Mouse (Mus musculus) intestine, embryonic 16.5 days (tissue): ENCODE data around the gene Krt87. TPM values are rescaled to one million over a fixed set of nuclear protein-coding genes. Genes with fewer than 3 reads are reported as not detected.
A peak's percentile ranks its signal among the peaks of the same experiment; 100 is the strongest.

ENCODE experiments used
- ATAC-seq: fragments of 200-750 bp; cut with Nextera tagmentation; 2 replicates; pipeline ENCODE4 v1.8.0; 2017; ENCODE audit warnings: moderate TSS enrichment, moderate library complexity
- H3K27ac ChIP-seq: fragments of 300-500 bp; sonication (generic); 2 replicates; pipeline ENCODE4 v1.5.1; 2014; ENCODE audit warnings: mild to moderate bottlenecking, low read length
- H3K27me3 ChIP-seq: fragments of 300-500 bp; sonication (generic); replicated peaks from 2 replicates; pipeline ENCODE4 v1.6.1; 2014; ENCODE audit warnings: low read length, control low read depth, mixed read lengths; ENCODE audit not compliant: control insufficient read depth, insufficient read depth
- H3K36me3 ChIP-seq: fragments of 300-500 bp; sonication (generic); 2 replicates; pipeline ENCODE4 v1.6.1; 2014; ENCODE audit warnings: low read length, control low read depth; ENCODE audit not compliant: control insufficient read depth, insufficient read depth
- H3K4me1 ChIP-seq: fragments of 300-500 bp; sonication (generic); 2 replicates; pipeline ENCODE4 v1.6.1; 2014; ENCODE audit warnings: low read length, control low read depth, mixed read lengths; ENCODE audit not compliant: control insufficient read depth, insufficient read depth
- H3K4me2 ChIP-seq: fragments of 300-500 bp; sonication (generic); 2 replicates; pipeline ENCODE4 v1.6.1; 2014; ENCODE audit warnings: low read depth, low read length, control low read depth
- H3K4me3 ChIP-seq: fragments of 300-500 bp; sonication (generic); 2 replicates; pipeline ENCODE4 v1.5.1; 2014; ENCODE audit warnings: mild to moderate bottlenecking, low read length
- H3K9ac ChIP-seq: fragments of 300-500 bp; sonication (generic); 2 replicates; pipeline ENCODE4 v1.6.1; 2014; ENCODE audit warnings: low read depth, low read length
- H3K9me3 ChIP-seq: fragments of 300-500 bp; sonication (generic); 2 replicates; pipeline ENCODE4 v1.6.1; 2016; ENCODE audit warnings: low read length, control low read depth; ENCODE audit not compliant: control insufficient read depth
- WGBS: fragments of 180-500 bp; shearing (Covaris S2); extraction: QIAGEN DNeasy Blood & Tissue Kit; methylation state at CpG from one replicate; pipeline ENCODE4 v1.1.7; 2014; 5-methylcytosine and 5-hydroxymethylcytosine counted together
- polyA plus RNA-seq: library from polyadenylated mRNA; unstranded; fragments of >200 nt; fragmentation: Nextera tagmentation; extraction: Ambion mirVana; gene quantifications from 2 replicates; pipeline ENCODE4 v1.2.1, GENCODE M21; 2015

Krt87 gene
- polyA plus RNA-seq, 1 experiment from 2014 or later, result 0.48 TPM

- H3K27ac ChIP-seq, result no peak overlapping the region
These were observed 2.2 kb upstream of the Krt87 start for GRCm38 (mm10) chr15:101440837-101441236.

DNA sequence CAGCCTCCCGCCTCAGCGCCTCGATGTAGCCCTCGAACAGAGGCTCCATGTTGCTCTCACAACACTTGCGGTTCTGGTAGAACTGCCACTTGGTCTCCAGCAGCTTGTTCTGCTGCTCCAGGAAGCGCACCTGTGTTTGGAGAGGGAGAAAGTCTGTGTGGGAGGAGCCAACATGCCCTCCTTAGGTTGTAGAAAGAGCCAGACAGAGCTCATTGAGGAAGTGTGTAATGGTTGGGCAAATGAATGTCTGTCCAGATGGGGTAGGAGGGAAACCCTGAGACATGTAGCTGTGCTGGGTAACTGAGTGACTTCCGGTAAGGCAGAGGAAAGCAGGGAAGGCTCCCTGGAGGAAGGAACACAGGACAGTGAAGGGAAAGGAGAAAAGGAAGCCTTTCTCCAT is 2.0 kb downstream of the Krt87 start:
- Histone ChIP-seq H3K9me3 (no peaks in the 10 kb centered on the region), H3K36me3 (no peaks in the 10 kb centered on the region), H3K4me2 (no peak overlapping the region), H3K27ac (no peak overlapping the region), H3K9ac (no peak overlapping the region), H3K4me1 (peaks cover 5% of the 10 kb centered on the region), H3K4me3 (no peak overlapping the region), H3K27me3 (peaks cover 17% of the 10 kb centered on the region)
- 82% methylated on average over 7 of the region's 7 CpGs for WGBS
- ATAC-seq, result peak; percentile 50; the same call in 1 of the 2 replicates

More at GRCm38 (mm10) chr15:101440837-101441236, 2.2 kb upstream of the Krt87 start:
- Histone ChIP-seq H3K9me3 (no peaks in the 10 kb centered on the region), H3K4me2 (no peak overlapping the region), H3K4me3 (no peak overlapping the region), H3K9ac (no peak overlapping the region), H3K36me3 (no peaks in the 10 kb centered on the region), H3K27me3 (peaks cover 17% of the 10 kb centered on the region), H3K4me1 (peaks cover 5% of the 10 kb centered on the region)
- WGBS, result 74% methylated on average over 4 of the region's 4 CpGs
- ATAC-seq, result no peak

DNA sequence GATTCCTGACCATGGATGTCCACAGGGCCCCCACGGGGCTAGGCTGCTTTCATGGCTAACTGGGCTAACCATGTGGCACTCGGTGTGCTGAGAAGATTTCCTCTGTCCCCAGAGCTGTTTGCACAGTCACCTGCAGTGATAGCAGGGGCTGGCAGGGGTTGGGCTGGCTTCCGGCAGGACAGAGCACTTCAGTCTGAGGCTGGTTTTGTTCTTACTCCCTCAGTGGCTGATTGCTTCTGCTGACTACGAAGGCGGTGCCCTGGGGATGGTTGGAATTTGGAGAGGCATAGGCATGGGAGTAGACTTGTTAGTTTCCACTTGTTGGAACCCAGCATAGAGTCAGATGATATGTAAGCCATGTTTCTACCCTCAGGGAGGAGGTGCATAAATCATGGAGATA is 13.7 kb downstream of the Krt87 start:
- Histone ChIP-seq H3K27me3 (no peaks in the 10 kb centered on the region), H3K27ac (no peak overlapping the region), H3K9ac (no peak overlapping the region), H3K9me3 (no peaks in the 10 kb centered on the region), H3K4me3 (no peak overlapping the region), H3K36me3 (no peaks in the 10 kb centered on the region), H3K4me1 (peaks cover 4% of the 10 kb centered on the region; the same call in 1 of the 2 replicates), H3K4me2 (no peak overlapping the region)
- 19% methylated on average over 5 of the region's 5 CpGs for WGBS
- peak; percentile 63; the same call in 1 of the 2 replicates for ATAC-seq

DNA sequence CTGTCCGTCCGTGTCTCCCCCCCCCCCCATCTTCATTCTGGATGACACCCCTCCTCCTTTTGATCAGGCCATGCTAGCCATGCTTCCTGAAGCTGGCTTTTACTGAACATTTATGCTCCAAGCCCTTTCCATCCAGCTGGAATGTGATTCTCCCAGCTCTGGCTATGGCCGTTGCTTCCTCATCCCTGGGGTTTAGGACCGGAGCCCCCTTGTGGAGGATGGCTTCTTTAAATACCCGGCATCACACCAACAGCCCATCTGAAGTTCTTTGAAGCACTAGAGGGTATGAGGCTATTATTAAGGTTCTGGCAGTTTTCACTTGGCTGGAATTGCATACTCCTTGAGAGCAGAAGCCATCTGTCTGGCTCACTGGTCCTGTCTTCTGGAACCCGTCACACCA is 17.7 kb downstream of the Krt87 start:
- H3K9me3 ChIP-seq, result no peaks in the 10 kb centered on the region
- no peak overlapping the region for H3K4me2 ChIP-seq
- no peak for ATAC-seq
- WGBS, result 44% methylated on average over 4 of the region's 6 CpGs
- no peak overlapping the region for H3K4me3 ChIP-seq
- H3K27ac ChIP-seq, result no peak overlapping the region
- H3K36me3 ChIP-seq, result no peaks in the 10 kb centered on the region
- H3K4me1 ChIP-seq, result peaks cover 4% of the 10 kb centered on the region; the same call in 1 of the 2 replicates
- H3K27me3 ChIP-seq, result no peaks in the 10 kb centered on the region
- no peak overlapping the region for H3K9ac ChIP-seq

GRCm38 (mm10) chr15:101418950-101419349 is 19.7 kb downstream of the Krt87 start:
- ATAC-seq, result no peak
- Histone ChIP-seq H3K4me1 (peaks cover 13% of the 10 kb centered on the region), H3K9ac (no peak overlapping the region), H3K27ac (no peak overlapping the region), H3K9me3 (no peaks in the 10 kb centered on the region), H3K4me2 (no peak overlapping the region), H3K4me3 (no peak overlapping the region), H3K27me3 (no peaks in the 10 kb centered on the region), H3K36me3 (no peaks in the 10 kb centered on the region)
- WGBS, result 70% methylated on average over 4 of the region's 4 CpGs

- H3K9ac ChIP-seq, result no peak overlapping the region
- peak; percentile 57 for ATAC-seq
These were observed 23.6 kb downstream of the Krt87 start for GRCm38 (mm10) chr15:101414807-101415565.

DNA sequence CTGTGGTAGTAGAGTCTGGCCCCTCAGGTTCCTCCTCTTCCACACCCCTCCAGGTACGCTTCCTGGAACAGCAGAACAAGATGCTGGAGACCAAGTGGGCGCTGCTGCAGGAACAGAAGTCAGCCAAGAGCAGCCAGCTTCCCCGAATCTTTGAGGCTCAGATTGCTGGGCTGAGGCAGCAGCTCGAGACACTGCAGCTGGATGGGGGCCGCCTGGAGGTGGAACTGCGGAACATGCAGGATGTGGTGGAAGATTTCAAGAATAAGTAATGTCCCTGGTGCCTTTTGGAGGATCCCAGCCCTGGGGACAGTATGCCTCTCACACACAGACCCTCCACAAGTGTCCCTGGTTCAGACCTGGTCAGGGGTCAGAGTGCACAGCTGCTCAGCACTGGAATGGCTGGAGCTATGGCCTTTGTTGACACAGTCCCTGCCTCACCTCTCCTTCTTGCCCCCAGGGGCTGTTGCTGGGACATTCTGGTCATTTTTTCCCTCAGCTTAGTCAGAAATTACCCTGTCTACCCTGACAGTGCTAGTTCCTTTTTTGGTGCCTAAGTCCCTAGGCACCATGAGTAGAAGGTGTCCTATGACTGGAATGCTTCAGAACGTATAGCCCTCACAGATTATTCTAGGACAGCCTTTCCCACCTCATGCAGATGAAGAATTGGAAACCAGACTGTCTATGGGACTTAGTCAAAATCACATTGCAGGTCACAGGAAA is 24.5 kb downstream of the Krt87 start:
- ATAC-seq, result no peak
- Histone ChIP-seq H3K9ac (no peak overlapping the region), H3K4me1 (peaks cover 25% of the 10 kb centered on the region), H3K27ac (no peak overlapping the region), H3K36me3 (no peaks in the 10 kb centered on the region), H3K4me3 (peak overlapping the region; percentile 54), H3K9me3 (no peaks in the 10 kb centered on the region), H3K27me3 (no peaks in the 10 kb centered on the region), H3K4me2 (peak overlapping the region; percentile 60)
- WGBS, result 48% methylated on average over 7 of the region's 7 CpGs

More at GRCm38 (mm10) chr15:101414807-101415565, 23.6 kb downstream of the Krt87 start:
- H3K4me2 ChIP-seq, result peak overlapping the region; percentile 60
- H3K4me1 ChIP-seq, result peaks cover 25% of the 10 kb centered on the region
- H3K27me3 ChIP-seq, result no peaks in the 10 kb centered on the region
- H3K36me3 ChIP-seq, result no peaks in the 10 kb centered on the region
- no peaks in the 10 kb centered on the region for H3K9me3 ChIP-seq
- 0 out of 2 replicates have a peak overlapping the region, but pooled peaks have one; percentile 2 for H3K4me3 ChIP-seq
- 29% methylated on average over 11 of the region's 11 CpGs for WGBS
- peak overlapping the region; percentile 28; the same call in 1 of the 2 replicates for H3K27ac ChIP-seq

DNA sequence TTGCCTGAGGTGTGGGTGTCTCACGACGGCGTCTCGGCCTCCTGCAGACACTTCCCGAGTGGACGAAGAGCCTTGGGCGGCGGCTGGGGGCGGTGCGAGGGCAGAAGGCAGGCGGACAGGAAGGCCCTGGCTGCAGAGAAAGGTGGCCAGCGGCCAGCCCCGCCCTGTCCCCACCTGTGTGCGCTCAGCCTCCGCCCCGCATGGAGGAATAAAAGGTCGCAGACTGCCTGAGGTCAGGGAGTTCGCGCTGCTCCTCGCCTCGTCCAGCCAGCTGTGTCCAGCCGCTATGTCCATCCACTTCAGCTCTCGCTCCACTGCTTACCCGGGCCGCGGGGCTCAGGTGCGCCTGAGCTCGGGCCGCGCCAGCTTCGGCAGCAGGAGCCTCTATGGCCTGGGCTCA is 26.4 kb downstream of the Krt87 start:
- H3K4me3 ChIP-seq, result peak overlapping the region; percentile 54
- peak overlapping the region; percentile 72 for H3K9ac ChIP-seq
- H3K27ac ChIP-seq, result peak overlapping the region; percentile 89
- H3K4me2 ChIP-seq, result peak overlapping the region; percentile 60
- no peaks in the 10 kb centered on the region for H3K36me3 ChIP-seq
- peak; percentile 80 for ATAC-seq
- H3K27me3 ChIP-seq, result no peaks in the 10 kb centered on the region
- H3K4me1 ChIP-seq, result peaks cover 25% of the 10 kb centered on the region
- 14% methylated on average over 31 of the region's 31 CpGs for WGBS
- H3K9me3 ChIP-seq, result no peaks in the 10 kb centered on the region

DNA sequence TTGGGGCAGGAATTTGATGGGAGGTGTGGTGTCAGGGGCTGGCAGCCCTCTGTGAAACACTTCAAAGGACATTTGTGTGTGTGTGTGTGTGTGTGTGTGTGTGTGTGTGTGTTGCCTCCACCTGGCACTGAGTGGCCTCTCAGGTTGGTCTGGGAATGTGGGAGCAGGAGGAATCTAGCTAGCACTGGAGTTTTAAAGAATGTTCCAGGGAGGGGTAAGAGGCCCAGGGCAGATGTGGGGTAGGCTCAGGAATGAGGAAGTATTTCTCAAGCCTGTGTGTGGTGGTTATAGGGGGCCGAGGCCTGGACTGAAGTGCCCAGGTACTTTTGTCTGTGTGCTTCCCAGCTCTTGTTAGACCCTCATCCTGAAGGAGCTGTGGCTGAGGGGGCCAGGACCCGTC is 27.8 kb downstream of the Krt87 start, which contains the start of gene Krt7:
Gene Krt7, plus strand, starts transcription at position 269 of the 400 bp plus-strand sequence.
- H3K9me3 ChIP-seq, result no peaks in the 10 kb centered on the region
- ATAC-seq, result peak; percentile 69
- peak within 1 kb of the TSS; percentile 54 for H3K4me3 ChIP-seq
- H3K27me3 ChIP-seq, result no peaks in the 10 kb centered on the region
- H3K9ac ChIP-seq, result peak within 1 kb of the TSS; percentile 72
- H3K4me1 ChIP-seq, result peaks cover 25% of the 10 kb centered on the region
- WGBS, result 35% methylated on average over 2 of the region's 2 CpGs
- peak within 1 kb of the TSS; percentile 60 for H3K4me2 ChIP-seq
- H3K36me3 ChIP-seq, result no peaks in the 10 kb centered on the region
- peak within 1 kb of the TSS; percentile 89 for H3K27ac ChIP-seq
